Mouse (Mus musculus) stomach, embryonic 16.5 days (tissue): ENCODE results near the gene Dedd2. TPM values are rescaled to one million over a fixed set of nuclear protein-coding genes. Genes with fewer than 3 reads are reported as not detected.

ENCODE experiments used
- ATAC-seq: fragments of 200-750 bp; cut with Nextera tagmentation; 2 replicates; pipeline ENCODE4 v1.8.0; 2017; ENCODE audit warnings: moderate number of reproducible peaks, moderate TSS enrichment; ENCODE audit not compliant: insufficient read depth, low FRiP score
- H3K27ac ChIP-seq: fragments of 300-500 bp; sonication (generic); 2 replicates; pipeline ENCODE4 v1.5.1; 2014; ENCODE audit warnings: low read length
- H3K27me3 ChIP-seq: fragments of 300-500 bp; sonication (generic); 2 replicates; pipeline ENCODE4 v1.6.1; 2014; ENCODE audit warnings: low read length, control low read depth, mixed read lengths; ENCODE audit not compliant: control insufficient read depth, insufficient read depth
- H3K36me3 ChIP-seq: fragments of 300-500 bp; sonication (generic); 2 replicates; pipeline ENCODE4 v1.6.1; 2014; ENCODE audit warnings: low read length; ENCODE audit not compliant: control insufficient read depth, insufficient read depth
- H3K4me1 ChIP-seq: fragments of 300-500 bp; sonication (generic); 2 replicates; pipeline ENCODE4 v1.6.1; 2014; ENCODE audit warnings: low read length, control low read depth, mixed read lengths; ENCODE audit not compliant: control insufficient read depth, insufficient read depth
- H3K4me2 ChIP-seq: fragments of 300-500 bp; sonication (generic); 2 replicates; pipeline ENCODE4 v1.6.1; 2014; ENCODE audit warnings: low read depth, low read length, mixed read lengths
- H3K4me3 ChIP-seq: fragments of 300-500 bp; sonication (generic); replicated peaks from 2 replicates; pipeline ENCODE4 v1.5.1; 2014; ENCODE audit warnings: mild to moderate bottlenecking, low read length
- H3K9ac ChIP-seq: fragments of 300-500 bp; sonication (generic); 2 replicates; pipeline ENCODE4 v1.6.1; 2014; ENCODE audit warnings: low read length
- H3K9me3 ChIP-seq: fragments of 300-500 bp; sonication (generic); replicated peaks from 2 replicates; pipeline ENCODE4 v1.6.1; 2016; ENCODE audit warnings: low read length, control low read depth; ENCODE audit not compliant: control insufficient read depth
- WGBS: fragments of 180-500 bp; shearing (Covaris S2); extraction: QIAGEN DNeasy Blood & Tissue Kit; methylation state at CpG from one replicate; pipeline ENCODE4 v1.1.7; 2014; 5-methylcytosine and 5-hydroxymethylcytosine counted together
- polyA plus RNA-seq: library from polyadenylated mRNA; unstranded; fragments of >200 nt; fragmentation: Nextera tagmentation; extraction: Ambion mirVana; gene quantifications from 2 replicates; pipeline ENCODE4 v1.2.1, GENCODE M21; 2015

Dedd2 gene
- polyA plus RNA-seq, 1 experiment from 2014 or later = 9.1 TPM

GRCm38 (mm10) chr7:25192110-25192509 is 28.3 kb downstream of the Dedd2 start:
- Histone ChIP-seq H3K4me2 (no peak overlapping the region), H3K9me3 (no peaks in the 10 kb centered on the region), H3K27ac (no peak overlapping the region), H3K9ac (no peak overlapping the region), H3K36me3 (no peaks in the 10 kb centered on the region), H3K27me3 (no peaks in the 10 kb centered on the region), H3K4me3 (no peak overlapping the region), H3K4me1 (no peaks in the 10 kb centered on the region)
- WGBS = 75% methylated on average over 8 of the region's 8 CpGs
- no peak for ATAC-seq

- no peak overlapping the region for H3K9ac ChIP-seq
- H3K27ac ChIP-seq = no peak overlapping the region
- H3K36me3 ChIP-seq = no peaks in the 10 kb centered on the region
- WGBS = 79% methylated on average over 11 of the region's 11 CpGs
- no peaks in the 10 kb centered on the region for H3K9me3 ChIP-seq
- no peak overlapping the region for H3K4me3 ChIP-seq
- no peaks in the 10 kb centered on the region for H3K4me1 ChIP-seq
- H3K27me3 ChIP-seq = no peaks in the 10 kb centered on the region
- no peak for ATAC-seq
- H3K4me2 ChIP-seq = no peak overlapping the region
Observed at GRCm38 (mm10) chr7:25190806-25191205, 29.6 kb downstream of the Dedd2 start.

GRCm38 (mm10) chr7:25187662-25188650 is 32.5 kb downstream of the Dedd2 start:
- H3K9me3 ChIP-seq = no peaks in the 10 kb centered on the region
- WGBS = 25% methylated on average over 21 of the region's 21 CpGs
- no peak overlapping the region for H3K4me3 ChIP-seq
- H3K27ac ChIP-seq = no peak overlapping the region
- peak; percentile 80; the same call in 1 of the 2 replicates for ATAC-seq
- no peaks in the 10 kb centered on the region for H3K4me1 ChIP-seq
- peaks cover 14% of the 10 kb centered on the region for H3K27me3 ChIP-seq
- no peak overlapping the region for H3K9ac ChIP-seq
- no peaks in the 10 kb centered on the region for H3K36me3 ChIP-seq
- H3K4me2 ChIP-seq = no peak overlapping the region

- no peaks in the 10 kb centered on the region for H3K9me3 ChIP-seq
- 74% methylated on average over 6 of the region's 6 CpGs for WGBS
- ATAC-seq = no peak
- H3K4me3 ChIP-seq = no peak overlapping the region
- H3K9ac ChIP-seq = no peak overlapping the region
- H3K4me2 ChIP-seq = no peak overlapping the region
- H3K27ac ChIP-seq = no peak overlapping the region
- peaks cover 52% of the 10 kb centered on the region for H3K27me3 ChIP-seq
- peaks cover 7% of the 10 kb centered on the region; the same call in 1 of the 2 replicates for H3K4me1 ChIP-seq
- H3K36me3 ChIP-seq = no peaks in the 10 kb centered on the region
Observed at GRCm38 (mm10) chr7:25184091-25184490, 36.3 kb downstream of the Dedd2 start.

GRCm38 (mm10) chr7:25181814-25182213 is 38.6 kb downstream of the Dedd2 start:
- no peaks in the 10 kb centered on the region for H3K9me3 ChIP-seq
- no peaks in the 10 kb centered on the region for H3K36me3 ChIP-seq
- peaks cover 73% of the 10 kb centered on the region for H3K27me3 ChIP-seq
- 6% methylated on average over 21 of the region's 21 CpGs for WGBS
- no peak overlapping the region for H3K4me3 ChIP-seq
- H3K4me2 ChIP-seq = 0 out of 2 replicates have a peak overlapping the region, but pooled peaks have one; percentile 15
- no peak for ATAC-seq
- no peak overlapping the region for H3K27ac ChIP-seq
- H3K9ac ChIP-seq = no peak overlapping the region
- H3K4me1 ChIP-seq = peaks cover 16% of the 10 kb centered on the region

- Histone ChIP-seq H3K9me3 (no peaks in the 10 kb centered on the region), H3K9ac (no peak overlapping the region), H3K4me1 (peaks cover 16% of the 10 kb centered on the region), H3K36me3 (no peaks in the 10 kb centered on the region), H3K27ac (no peak overlapping the region), H3K4me2 (0 out of 2 replicates have a peak overlapping the region, but pooled peaks have one; percentile 15), H3K4me3 (no peak overlapping the region), H3K27me3 (peaks cover 78% of the 10 kb centered on the region)
- 1% methylated on average over 15 of the region's 15 CpGs for WGBS
- ATAC-seq = peak; percentile 31; the same call in 1 of the 2 replicates
Observed at GRCm38 (mm10) chr7:25181331-25181790, 39.1 kb downstream of the Dedd2 start.

- no peak for ATAC-seq
- Histone ChIP-seq H3K9ac (no peak overlapping the region), H3K4me2 (no peak overlapping the region), H3K4me1 (peaks cover 16% of the 10 kb centered on the region), H3K27me3 (peaks cover 85% of the 10 kb centered on the region), H3K9me3 (no peaks in the 10 kb centered on the region), H3K27ac (no peak overlapping the region), H3K4me3 (no peak overlapping the region), H3K36me3 (no peaks in the 10 kb centered on the region)
- WGBS = 6% methylated on average over 6 of the region's 6 CpGs
Observed at GRCm38 (mm10) chr7:25180512-25180911, 39.9 kb downstream of the Dedd2 start.

GRCm38 (mm10) chr7:25179606-25180161 is 40.7 kb downstream of the Dedd2 start, which contains the start of gene Pou2f2:
Gene Pou2f2 (minus strand): TSS chr7:25179726.
- H3K4me2 ChIP-seq = peak within 1 kb of the TSS; percentile 85
- no peak within 1 kb of the TSS for H3K27ac ChIP-seq
- H3K4me1 ChIP-seq = peaks cover 16% of the 10 kb centered on the region
- H3K9ac ChIP-seq = peak within 1 kb of the TSS; percentile 60
- H3K27me3 ChIP-seq = peaks cover 89% of the 10 kb centered on the region
- H3K9me3 ChIP-seq = no peaks in the 10 kb centered on the region
- H3K36me3 ChIP-seq = no peaks in the 10 kb centered on the region
- ATAC-seq = peak; percentile 81; the same call in 1 of the 2 replicates
- whole genome bisulfite sequencing = 1% methylated on average over 36 of the region's 56 CpGs
- H3K4me3 ChIP-seq = peak within 1 kb of the TSS; percentile 51
